Mouse (Mus musculus) C2C12 (cell line): ENCODE measurements around the gene Taar7b. TPM values are rescaled to one million over a fixed set of nuclear protein-coding genes. Genes with fewer than 3 reads are reported as not detected.

Experiments used
- H3K27me3 ChIP-seq: one replicate; pipeline ENCODE4 v1.6.1; 2011; ENCODE audit not compliant: control insufficient read depth, insufficient read depth, insufficient read length
- H3K36me3 ChIP-seq: one replicate; pipeline ENCODE4 v1.6.1; 2011; ENCODE audit not compliant: control insufficient read depth, insufficient read depth
- H3K4me3 ChIP-seq: one replicate; pipeline ENCODE4 v1.5.1; 2011; ENCODE audit warnings: mild to moderate bottlenecking, control low read depth; ENCODE audit not compliant: poor library complexity, insufficient read depth, severe bottlenecking
- H3K79me2 ChIP-seq: one replicate; pipeline ENCODE4 v1.6.1; 2011; ENCODE audit not compliant: control insufficient read depth, insufficient read depth
- H3K79me3 ChIP-seq: one replicate; pipeline ENCODE4 v1.6.1; 2011; ENCODE audit warnings: low read depth, control low read depth
- H3ac ChIP-seq: one replicate; pipeline ENCODE3; 2011; ENCODE audit warnings: low read depth; ENCODE audit not compliant: control insufficient read depth, insufficient read length
- CEBPB ChIP-seq: IDR thresholded peaks from one replicate; pipeline ENCODE4 v1.6.1; 2011; ENCODE audit warnings: low read depth, mild to moderate bottlenecking, control low read depth, moderate library complexity
- CTCF ChIP-seq: IDR thresholded peaks from one replicate; pipeline ENCODE4 v1.5.1; 2011; ENCODE audit not compliant: control insufficient read depth, insufficient read depth, insufficient read length
- FOSL1 ChIP-seq: IDR thresholded peaks from one replicate; pipeline ENCODE4 v1.8.0; 2011; ENCODE audit warnings: mild to moderate bottlenecking, low read length; ENCODE audit not compliant: poor library complexity, insufficient read depth, severe bottlenecking
- MAX ChIP-seq: IDR thresholded peaks from one replicate; pipeline ENCODE4 v1.6.1; 2011; ENCODE audit warnings: mild to moderate bottlenecking, control low read depth
- MYOD1 ChIP-seq: IDR thresholded peaks from one replicate; pipeline ENCODE4 v1.6.1; 2011; ENCODE audit warnings: low read depth; ENCODE audit not compliant: control insufficient read depth, insufficient read length
- MYOG ChIP-seq: IDR thresholded peaks from one replicate; pipeline ENCODE4 v1.6.1; 2011; ENCODE audit not compliant: control insufficient read depth, insufficient read length; ENCODE audit errors: extremely low read depth
- USF1 ChIP-seq: IDR thresholded peaks from one replicate; pipeline ENCODE4 v1.6.1; 2011; ENCODE audit warnings: low read depth, mild to moderate bottlenecking, control low read depth, moderate library complexity
- long read RNA-seq, 2 experiments: library from polyadenylated mRNA; unstranded; transcript quantifications; one replicate each; pipeline ENCODE4 v2.0.0; 2019 to 2020
- polyA plus RNA-seq: library from polyadenylated mRNA; unstranded; fragments of >200 nt; fragmentation: generic; extraction: Trizol; gene quantifications from one replicate; pipeline ENCODE4 v1.2.1, GENCODE M21; 2012; ENCODE audit warnings: missing spikeins

The Taar7b gene
- polyA plus RNA-seq: not detected
- long read RNA-seq, experiment 1: 0 reads
- long read RNA-seq, experiment 2: 0 reads

DNA sequence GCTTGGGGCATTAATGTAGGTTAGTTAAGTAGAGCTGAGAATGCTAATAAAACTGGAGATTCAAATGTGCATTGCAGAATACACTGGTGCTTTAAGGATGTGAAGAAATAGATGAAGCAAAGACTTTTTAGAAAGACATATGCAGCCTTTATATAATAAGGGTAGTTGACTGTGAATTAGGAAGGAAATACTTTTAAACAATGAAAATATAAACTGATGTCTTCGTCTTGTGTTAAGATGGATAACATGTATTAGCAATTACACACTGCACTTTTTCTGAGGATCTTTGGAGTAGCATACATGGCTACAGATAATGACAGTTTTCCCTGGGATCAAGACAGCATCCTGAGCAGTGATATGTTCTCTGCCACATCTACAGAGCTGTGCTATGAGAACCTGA, at the start of gene Taar7b:
Gene Taar7b (plus strand): TSS at position 301 of the 400 bp plus-strand sequence.
- H3K79me2 ChIP-seq: no peaks in the 10 kb centered on the region
- TF ChIP-seq USF1: no peak
- TF ChIP-seq MAX: no peak
- TF ChIP-seq FOSL1: no peak
- TF ChIP-seq CEBPB: no peak
- TF ChIP-seq CTCF: no peak
- no peak for TF ChIP-seq MYOG
- no peak for TF ChIP-seq MYOD1
- H3K27me3 ChIP-seq: no peaks in the 10 kb centered on the region
- no peak within 1 kb of the TSS for H3ac ChIP-seq
- no peaks in the 10 kb centered on the region for H3K79me3 ChIP-seq
- H3K36me3 ChIP-seq: no peaks in the 10 kb centered on the region
- no peak within 1 kb of the TSS for H3K4me3 ChIP-seq

DNA sequence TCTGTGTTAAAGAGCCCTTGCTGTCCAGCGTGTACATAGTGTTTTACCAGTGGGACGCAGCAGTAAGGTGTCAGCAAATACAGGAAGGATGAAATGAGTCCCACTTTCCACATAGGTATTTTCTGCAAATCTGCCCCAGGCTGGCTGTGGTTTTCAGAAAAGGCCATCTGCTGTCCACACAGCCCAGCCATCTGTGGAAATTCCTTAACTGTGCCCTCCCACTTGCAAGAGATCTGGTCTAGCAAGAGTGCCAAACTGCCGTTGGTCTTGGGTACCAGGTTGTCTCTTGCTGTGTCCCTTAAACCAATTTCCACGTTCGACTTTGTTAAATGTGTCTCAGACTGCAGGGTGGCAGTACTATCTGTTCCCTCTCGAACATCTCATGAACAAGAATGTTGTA, 48.0 kb upstream of the Taar7b start:
- no peak overlapping the region for H3ac ChIP-seq
- no peaks in the 10 kb centered on the region for H3K79me3 ChIP-seq
- H3K27me3 ChIP-seq: peaks cover 19% of the 10 kb centered on the region
- TF ChIP-seq USF1 (no peak), MYOD1 (no peak), MYOG (no peak)
- H3K79me2 ChIP-seq: no peaks in the 10 kb centered on the region
- H3K36me3 ChIP-seq: no peaks in the 10 kb centered on the region
- no peak overlapping the region for H3K4me3 ChIP-seq

DNA sequence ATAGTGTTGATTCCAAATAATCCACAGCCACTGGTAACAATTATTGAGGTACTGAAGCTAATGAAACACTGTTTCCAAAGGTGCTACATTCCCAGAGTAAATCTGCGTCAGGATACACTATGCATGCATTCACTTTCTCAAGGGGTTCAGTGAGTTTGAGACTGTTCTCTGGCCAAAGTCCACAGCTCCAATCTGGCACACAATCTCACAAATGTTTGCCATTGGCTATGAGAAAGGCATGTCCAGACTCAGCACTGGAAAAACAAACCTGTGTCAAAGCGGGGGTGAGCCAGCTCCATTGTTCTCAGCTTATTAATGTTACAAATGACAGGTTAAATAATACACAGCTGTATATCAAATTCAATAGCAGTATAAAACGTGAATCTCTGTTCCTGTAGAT, 40.7 kb upstream of the Taar7b start:
- no peaks in the 10 kb centered on the region for H3K79me2 ChIP-seq
- TF ChIP-seq FOSL1 (no peak), USF1 (no peak), MYOD1 (no peak), CTCF (no peak), MYOG (no peak), MAX (no peak), CEBPB (no peak)
- no peaks in the 10 kb centered on the region for H3K36me3 ChIP-seq
- H3K27me3 ChIP-seq: peaks cover 10% of the 10 kb centered on the region
- H3K79me3 ChIP-seq: no peaks in the 10 kb centered on the region
- H3K4me3 ChIP-seq: no peak overlapping the region
- no peak overlapping the region for H3ac ChIP-seq

DNA sequence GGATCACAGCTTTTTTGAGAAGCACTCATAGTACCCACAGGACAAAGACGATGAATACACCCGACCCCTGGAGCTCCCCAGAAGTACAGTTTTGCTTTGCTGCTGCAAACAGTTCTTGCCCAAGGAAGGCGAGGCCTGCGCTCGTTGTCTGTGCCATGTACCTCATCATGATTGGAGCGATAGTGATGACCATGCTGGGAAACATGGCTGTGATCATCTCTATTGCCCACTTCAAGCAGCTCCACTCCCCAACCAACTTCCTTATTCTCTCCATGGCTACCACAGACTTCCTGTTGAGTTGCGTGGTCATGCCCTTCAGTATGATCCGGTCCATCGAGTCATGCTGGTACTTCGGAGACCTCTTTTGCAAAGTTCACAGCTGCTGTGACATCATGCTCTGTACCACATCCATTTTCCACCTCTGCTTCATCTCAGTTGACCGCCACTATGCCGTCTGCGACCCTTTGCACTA, 39.3 kb upstream of the Taar7b start, which contains the start of gene Taar4:
Gene Taar4 (plus strand): TSS at position 51 of the 472 bp plus-strand sequence.
- TF ChIP-seq MAX: no peak
- TF ChIP-seq CTCF: no peak
- no peak for TF ChIP-seq CEBPB
- no peak for TF ChIP-seq USF1
- TF ChIP-seq MYOD1: no peak
- TF ChIP-seq MYOG: no peak
- TF ChIP-seq FOSL1: no peak
- Histone ChIP-seq H3K27me3 (peaks cover 3% of the 10 kb centered on the region), H3K79me2 (no peaks in the 10 kb centered on the region), H3ac (no peak within 1 kb of the TSS), H3K79me3 (no peaks in the 10 kb centered on the region), H3K36me3 (no peaks in the 10 kb centered on the region), H3K4me3 (no peak within 1 kb of the TSS)

DNA sequence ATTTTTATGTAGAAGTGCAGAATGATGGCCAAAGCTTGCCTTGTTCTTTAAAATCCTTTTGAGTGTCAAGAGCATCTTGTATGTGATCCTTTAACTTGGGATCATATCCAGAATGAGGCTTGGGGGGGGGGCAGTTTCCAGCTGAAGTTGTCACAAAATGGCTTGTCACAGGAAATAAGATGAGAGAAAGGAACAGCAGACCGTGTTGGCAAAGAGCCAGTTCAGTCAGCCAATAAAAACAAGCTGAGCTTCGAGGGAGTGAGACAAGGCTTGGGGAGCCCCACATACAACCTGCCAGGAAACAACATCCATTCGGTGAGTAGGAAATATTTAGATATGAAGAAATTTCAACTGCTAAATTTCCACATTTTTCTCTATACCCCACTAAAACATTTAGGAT, 36.3 kb upstream of the Taar7b start:
- Histone ChIP-seq H3K27me3 (peaks cover 7% of the 10 kb centered on the region), H3K79me3 (no peaks in the 10 kb centered on the region), H3K36me3 (no peaks in the 10 kb centered on the region), H3K79me2 (no peaks in the 10 kb centered on the region), H3ac (no peak overlapping the region), H3K4me3 (no peak overlapping the region)
- TF ChIP-seq MYOD1 (no peak), MYOG (no peak), CEBPB (no peak), CTCF (no peak), USF1 (no peak), MAX (no peak), FOSL1 (no peak)

DNA sequence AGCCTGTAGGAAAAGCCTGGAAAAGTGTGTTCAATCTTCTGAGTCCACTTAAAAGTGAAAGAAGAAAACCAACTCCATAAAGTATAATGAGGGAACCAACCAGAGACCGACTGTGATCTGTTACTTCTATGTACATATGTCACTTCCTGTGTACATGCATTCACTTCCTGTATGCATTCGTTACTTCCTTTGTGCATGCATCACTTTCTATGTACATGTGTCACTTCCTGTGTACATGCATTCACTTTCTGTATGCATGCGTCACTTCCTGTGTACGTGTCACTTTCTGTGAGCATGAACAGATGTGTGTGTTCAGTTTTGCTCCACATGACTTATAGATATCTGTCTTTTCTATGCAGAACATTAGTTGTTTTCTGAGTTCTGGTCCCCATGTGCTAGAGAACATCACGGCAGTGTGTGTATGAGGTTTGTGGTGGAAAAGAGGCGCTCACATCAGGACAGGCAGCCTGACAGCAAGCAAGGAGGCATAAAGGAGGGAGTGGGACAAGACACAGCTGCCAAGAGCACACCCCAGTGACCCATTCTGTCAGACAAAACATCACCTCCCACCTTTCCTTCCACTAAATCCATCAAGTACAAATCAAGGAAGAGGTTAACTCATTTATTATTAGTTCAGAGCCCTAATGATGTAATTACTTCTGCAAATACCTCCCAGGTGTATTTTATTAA, 34.7 kb upstream of the Taar7b start:
- Histone ChIP-seq H3ac (no peak overlapping the region), H3K27me3 (peaks cover 7% of the 10 kb centered on the region), H3K4me3 (no peak overlapping the region), H3K36me3 (no peaks in the 10 kb centered on the region), H3K79me3 (no peaks in the 10 kb centered on the region), H3K79me2 (no peaks in the 10 kb centered on the region)
- TF ChIP-seq CTCF: no peak
- no peak for TF ChIP-seq MYOD1
- TF ChIP-seq FOSL1: no peak
- no peak for TF ChIP-seq USF1
- TF ChIP-seq MYOG: no peak
